Mouse (Mus musculus): ENCODE measurements around the gene Jag2.
A peak's percentile ranks its signal among the peaks of the same experiment; 100 is the strongest.

DNA sequence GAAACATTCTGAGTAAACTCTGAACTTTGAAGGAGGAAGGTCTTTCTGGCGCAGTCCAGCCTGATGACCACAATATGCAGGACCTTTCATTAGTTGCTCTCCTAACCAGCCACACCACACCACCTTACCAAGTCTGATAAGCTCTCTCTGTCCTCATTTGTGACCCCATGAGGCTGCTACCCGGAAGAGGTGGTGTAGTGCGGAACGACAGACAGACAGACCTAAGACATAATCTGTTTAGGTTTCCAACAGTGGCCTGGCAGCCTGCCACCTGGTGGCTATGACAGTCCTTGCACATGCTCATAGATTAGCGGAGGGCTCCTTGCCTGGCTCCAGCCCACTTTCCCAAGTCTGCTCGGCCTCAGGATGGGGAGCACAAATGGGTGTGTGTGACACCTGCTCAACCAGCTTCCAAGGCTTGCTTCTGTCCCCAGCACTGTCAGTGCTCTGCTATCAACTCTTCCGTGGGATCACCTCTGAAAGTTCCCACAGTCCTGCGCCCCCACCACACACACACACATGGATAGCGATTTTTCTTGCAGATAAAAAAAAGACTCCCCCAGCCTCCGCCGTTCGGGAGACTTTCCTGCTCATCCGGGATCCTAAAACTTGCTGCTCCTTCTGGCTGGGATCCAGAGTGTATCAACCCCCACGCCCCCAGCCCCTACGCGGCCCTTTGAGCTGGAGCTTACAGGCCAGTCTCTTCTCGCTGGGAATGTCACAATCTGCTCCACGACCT lies 56.0 kb downstream of the Jag2 start:
- TF ChIP-seq EP300 (IDR thresholded peaks at IDR 0.05) = no peak
- peak; percentile 88 for TF ChIP-seq CTCF (IDR thresholded peaks at IDR 0.05)
